Mouse (Mus musculus): ENCODE data around the gene Hcrt. TPM values are rescaled to one million over a fixed set of nuclear protein-coding genes. Genes with fewer than 3 reads are reported as not detected.

Gene Hcrt
- polyA plus RNA-seq, 2 experiments: not detected

DNA sequence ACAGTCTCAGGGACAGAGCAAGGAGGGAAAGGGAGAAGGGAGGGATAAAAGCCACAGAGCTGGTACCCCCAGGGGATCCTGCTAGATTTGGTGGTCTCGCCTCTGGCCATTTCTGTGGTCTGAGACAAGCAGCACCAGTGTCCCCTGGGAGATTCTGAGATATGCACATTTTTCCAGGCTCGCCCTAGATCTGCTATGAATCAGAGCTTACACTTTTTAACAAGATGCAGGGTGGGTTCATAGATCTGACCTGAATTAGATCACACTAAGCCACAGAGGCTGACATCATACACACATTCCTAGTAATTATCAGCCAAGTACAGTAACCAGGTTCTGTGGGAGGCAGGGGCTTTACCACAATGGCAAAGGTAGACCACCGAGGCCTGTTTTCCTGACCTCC, 27.0 kb upstream of the Hcrt start:
- WGBS (ENCODE audit: insufficient replicate concordance): 76% methylated on average over 3 of the region's 3 CpGs
- Histone ChIP-seq H3K27ac (no peak overlapping the region), H3K9ac (replicated peaks) (no peak overlapping the region), H3K36me3 (replicated peaks; ENCODE audit: control insufficient read depth, insufficient read depth, low read depth) (peaks cover 27% of the 10 kb centered on the region), H3K4me2 (ENCODE audit: low read depth) (no peak overlapping the region), H3K9me3 (ENCODE audit: control insufficient read depth, low read length) (no peaks in the 10 kb centered on the region), H3K4me1 (replicated peaks; ENCODE audit: control insufficient read depth in 2 of 2, insufficient read depth in 2 of 2, low read length in 1 of 2) (no peaks in the 10 kb centered on the region), H3K4me3 (ENCODE audit: insufficient read depth in 1 of 2, low read depth in 2 of 2, low read length in 2 of 2) (no peak overlapping the region), H3K27me3 (ENCODE audit: control insufficient read depth, insufficient read depth, low read length) (no peaks in the 10 kb centered on the region)
- no peak for ATAC-seq (ENCODE audit: insufficient read depth)
- no peak for DNase-seq (ENCODE audit: low read depth in 3 of 3, low spot score in 3 of 3)
- no peak for TF ChIP-seq CTCF (IDR thresholded peaks at IDR 0.05; ENCODE audit: low read depth)
- no peak for TF ChIP-seq EP300 (IDR thresholded peaks at IDR 0.05; ENCODE audit: low read depth)

- Histone ChIP-seq H3K4me3 (ENCODE audit: insufficient read depth in 1 of 2, low read depth in 2 of 2, low read length in 2 of 2) (no peak overlapping the region), H3K27me3 (ENCODE audit: control insufficient read depth, insufficient read depth, low read length) (no peaks in the 10 kb centered on the region), H3K4me1 (replicated peaks; ENCODE audit: control insufficient read depth in 2 of 2, insufficient read depth in 2 of 2, low read length in 1 of 2) (peaks cover 0 to 2% of the 10 kb centered on the region in 2 experiments; a peak in 1 of 4 replicates), H3K9ac (replicated peaks) (no peak overlapping the region), H3K36me3 (replicated peaks; ENCODE audit: control insufficient read depth, insufficient read depth, low read depth) (peaks cover 43% of the 10 kb centered on the region), H3K4me2 (ENCODE audit: low read depth) (no peak overlapping the region), H3K9me3 (ENCODE audit: control insufficient read depth, low read length) (no peaks in the 10 kb centered on the region), H3K27ac (no peak overlapping the region)
- no peak for TF ChIP-seq CTCF (IDR thresholded peaks at IDR 0.05; ENCODE audit: low read depth)
- no peak for TF ChIP-seq EP300 (IDR thresholded peaks at IDR 0.05; ENCODE audit: low read depth)
- DNase-seq (ENCODE audit: low read depth in 3 of 3, low spot score in 3 of 3) (no peak), ATAC-seq (ENCODE audit: insufficient read depth) (no peak)
- WGBS (ENCODE audit: insufficient replicate concordance): 89% methylated on average over 2 of the region's 2 CpGs
Observed at GRCm38 (mm10) chr11:100785774-100786173, 23.0 kb upstream of the Hcrt start.

DNA sequence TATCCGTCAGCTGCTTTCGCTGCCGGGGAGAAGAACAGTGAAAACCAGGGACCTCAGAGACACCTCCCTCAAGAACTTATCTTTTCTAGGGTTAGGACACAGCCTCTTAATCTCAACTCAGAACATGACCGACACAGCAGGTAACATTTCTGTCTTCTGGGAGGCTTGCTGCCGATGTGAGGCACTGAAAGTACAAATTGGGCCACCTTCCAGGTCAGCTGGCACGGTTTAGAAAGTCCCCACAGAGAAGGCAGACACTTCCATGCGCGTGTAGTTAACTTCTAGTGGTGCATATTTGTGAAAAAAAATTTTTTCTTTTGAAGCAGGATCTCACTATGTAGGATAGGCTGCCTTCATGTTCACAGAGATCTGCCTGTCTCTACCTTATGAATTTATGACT, 21.6 kb upstream of the Hcrt start:
- Histone ChIP-seq H3K27me3 (ENCODE audit: control insufficient read depth, insufficient read depth, low read length) (no peaks in the 10 kb centered on the region), H3K4me3 (ENCODE audit: insufficient read depth in 1 of 2, low read depth in 2 of 2, low read length in 2 of 2) (no peak overlapping the region), H3K9ac (replicated peaks) (no peak overlapping the region), H3K9me3 (ENCODE audit: control insufficient read depth, low read length) (no peaks in the 10 kb centered on the region), H3K4me2 (ENCODE audit: low read depth) (no peak overlapping the region), H3K27ac (no peak overlapping the region), H3K36me3 (replicated peaks; ENCODE audit: control insufficient read depth, insufficient read depth, low read depth) (peaks cover 38% of the 10 kb centered on the region), H3K4me1 (replicated peaks; ENCODE audit: control insufficient read depth in 2 of 2, insufficient read depth in 2 of 2, low read length in 1 of 2) (peaks cover 0 to 2% of the 10 kb centered on the region in 2 experiments; a peak in 1 of 4 replicates)
- TF ChIP-seq EP300 (IDR thresholded peaks at IDR 0.05; ENCODE audit: low read depth): no peak
- TF ChIP-seq CTCF (IDR thresholded peaks at IDR 0.05; ENCODE audit: low read depth): no peak
- WGBS (ENCODE audit: insufficient replicate concordance): 77% methylated on average over 8 of the region's 8 CpGs
- no peak for DNase-seq (ENCODE audit: low read depth in 3 of 3, low spot score in 3 of 3)
- ATAC-seq (ENCODE audit: insufficient read depth): no peak

DNA sequence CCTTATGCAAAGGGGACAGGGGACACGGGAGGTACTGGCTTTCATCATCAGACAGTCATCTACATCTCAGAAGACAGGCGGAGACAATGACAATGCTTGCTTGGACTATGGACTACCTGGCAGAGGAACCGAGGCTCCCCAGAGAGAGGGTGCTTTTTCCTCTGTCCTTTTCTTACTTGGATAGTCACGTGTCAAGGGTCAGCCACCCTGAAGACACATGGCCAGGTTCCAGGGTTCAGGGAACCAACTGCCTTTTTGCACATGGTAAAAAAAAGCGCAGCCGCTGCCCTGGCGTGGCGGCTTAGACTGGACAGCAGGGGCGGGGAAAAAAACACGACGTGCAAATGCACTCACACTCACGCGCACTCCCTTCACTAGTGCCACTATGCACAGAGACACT, 19.8 kb upstream of the Hcrt start:
- no peak overlapping the region for H3K4me3 ChIP-seq (ENCODE audit: insufficient read depth in 1 of 2, low read depth in 2 of 2, low read length in 2 of 2)
- no peak for DNase-seq (ENCODE audit: low read depth in 3 of 3, low spot score in 3 of 3)
- no peak overlapping the region for H3K27ac ChIP-seq
- H3K9me3 ChIP-seq (ENCODE audit: control insufficient read depth, low read length): no peaks in the 10 kb centered on the region
- no peak overlapping the region for H3K9ac ChIP-seq (replicated peaks)
- no peak for ATAC-seq (ENCODE audit: insufficient read depth)
- peaks cover 0 to 2% of the 10 kb centered on the region in 2 experiments; a peak in 1 of 4 replicates for H3K4me1 ChIP-seq (replicated peaks; ENCODE audit: control insufficient read depth in 2 of 2, insufficient read depth in 2 of 2, low read length in 1 of 2)
- TF ChIP-seq CTCF (IDR thresholded peaks at IDR 0.05; ENCODE audit: low read depth) (no peak), EP300 (IDR thresholded peaks at IDR 0.05; ENCODE audit: low read depth) (no peak)
- H3K4me2 ChIP-seq (ENCODE audit: low read depth): no peak overlapping the region
- 86% methylated on average over 13 of the region's 13 CpGs for WGBS (ENCODE audit: insufficient replicate concordance)
- peaks cover 30% of the 10 kb centered on the region for H3K36me3 ChIP-seq (replicated peaks; ENCODE audit: control insufficient read depth, insufficient read depth, low read depth)
- no peaks in the 10 kb centered on the region for H3K27me3 ChIP-seq (ENCODE audit: control insufficient read depth, insufficient read depth, low read length)

GRCm38 (mm10) chr11:100781763-100782475, 19.2 kb upstream of the Hcrt start:
- Histone ChIP-seq H3K27me3 (ENCODE audit: control insufficient read depth, insufficient read depth, low read length) (no peaks in the 10 kb centered on the region), H3K4me1 (replicated peaks; ENCODE audit: control insufficient read depth in 2 of 2, insufficient read depth in 2 of 2, low read length in 1 of 2) (peaks cover 0 to 2% of the 10 kb centered on the region in 2 experiments; a peak in 1 of 4 replicates), H3K9ac (replicated peaks) (no peak overlapping the region), H3K36me3 (replicated peaks; ENCODE audit: control insufficient read depth, insufficient read depth, low read depth) (peaks cover 30% of the 10 kb centered on the region), H3K27ac (no peak overlapping the region), H3K4me2 (ENCODE audit: low read depth) (no peak overlapping the region), H3K4me3 (ENCODE audit: insufficient read depth in 1 of 2, low read depth in 2 of 2, low read length in 2 of 2) (no peak overlapping the region), H3K9me3 (ENCODE audit: control insufficient read depth, low read length) (no peaks in the 10 kb centered on the region)
- DNase-seq (ENCODE audit: low read depth in 3 of 3, low spot score in 3 of 3) (no peak), ATAC-seq (ENCODE audit: insufficient read depth) (no peak)
- TF ChIP-seq CTCF (IDR thresholded peaks at IDR 0.05; ENCODE audit: low read depth) (no peak), EP300 (IDR thresholded peaks at IDR 0.05; ENCODE audit: low read depth) (no peak)
- 72% methylated on average over 15 of the region's 15 CpGs for WGBS (ENCODE audit: insufficient replicate concordance)
